Mouse (Mus musculus) lung, postnatal 0 days (tissue): ENCODE measurements at regions not wholly inside any gene's neighbourhood (a gene's known extent, or its start where the extent isn't known, plus 50 kb on each side); places are given as distances from the start of the nearest gene placed in this dataset.

Source experiments
- ATAC-seq: fragments of 200-750 bp; cut with Nextera tagmentation; 2 replicates; pipeline ENCODE4 v1.8.0; 2017; ENCODE audit warnings: moderate library complexity
- DNase-seq: peaks from one replicate; pipeline ENCODE4 v3.0.0-alpha.2; 2016; ENCODE audit warnings: low spot score
- H3K27ac ChIP-seq: fragments of 300-500 bp; sonication (generic); 2 replicates; pipeline ENCODE4 v1.5.1; 2014; ENCODE audit warnings: antibody characterized with exemption, mild to moderate bottlenecking, low read length, mixed read lengths
- H3K27me3 ChIP-seq: fragments of 300-500 bp; sonication (generic); replicated peaks from 2 replicates; pipeline ENCODE4 v1.6.1; 2014; ENCODE audit warnings: low read length, mixed read lengths; ENCODE audit not compliant: insufficient read depth
- H3K36me3 ChIP-seq: fragments of 300-500 bp; sonication (generic); 2 replicates; pipeline ENCODE4 v1.6.1; 2014; ENCODE audit warnings: low read length, mixed read lengths; ENCODE audit not compliant: insufficient read depth
- H3K4me1 ChIP-seq: fragments of 300-500 bp; sonication (generic); 2 replicates; pipeline ENCODE4 v1.6.1; 2014; ENCODE audit warnings: antibody characterized with exemption, low read depth, low read length, mixed read lengths; ENCODE audit not compliant: insufficient read depth
- H3K4me2 ChIP-seq: fragments of 300-500 bp; sonication (generic); replicated peaks from 2 replicates; pipeline ENCODE4 v1.6.1; 2014; ENCODE audit warnings: low read depth, mild to moderate bottlenecking, low read length, moderate library complexity, mixed read lengths
- H3K4me3 ChIP-seq: fragments of 300-500 bp; sonication (generic); 2 replicates; pipeline ENCODE4 v1.5.1; 2014; ENCODE audit warnings: low read depth, low read length
- H3K9ac ChIP-seq: fragments of 300-500 bp; sonication (generic); replicated peaks from 2 replicates; pipeline ENCODE4 v1.6.1; 2014; ENCODE audit warnings: low read depth, mild to moderate bottlenecking
- H3K9me3 ChIP-seq: fragments of 300-500 bp; sonication (generic); 2 replicates; pipeline ENCODE4 v1.6.1; 2016; ENCODE audit warnings: low read length, mixed read lengths
- CTCF ChIP-seq: IDR thresholded peaks from 2 replicates; pipeline ENCODE4 v1.5.1; 2016; ENCODE audit warnings: antibody characterized with exemption, mild to moderate bottlenecking
- EP300 ChIP-seq: IDR thresholded peaks from 2 replicates; pipeline ENCODE4 v1.6.1; 2016; ENCODE audit warnings: antibody characterized with exemption, mild to moderate bottlenecking, control low read depth
- WGBS: fragments of 180-500 bp; shearing (Covaris S2); extraction: QIAGEN DNeasy Blood & Tissue Kit; methylation state at CpG from one replicate; pipeline ENCODE4 v1.1.7; 2014; 5-methylcytosine and 5-hydroxymethylcytosine counted together

GRCm38 (mm10) chr13:72755036-72755435 lies 126.4 kb downstream of the Irx2 start:
- Histone ChIP-seq H3K9ac (no peak overlapping the region), H3K4me1 (no peaks in the 10 kb centered on the region), H3K4me2 (no peak overlapping the region), H3K9me3 (no peaks in the 10 kb centered on the region), H3K4me3 (no peak overlapping the region), H3K27ac (no peak overlapping the region), H3K36me3 (no peaks in the 10 kb centered on the region), H3K27me3 (no peaks in the 10 kb centered on the region)
- no peak for ATAC-seq
- TF ChIP-seq CTCF (no peak), EP300 (no peak)
- 81% methylated on average over 4 of the region's 4 CpGs for WGBS
- no peak for DNase-seq

GRCm38 (mm10) chr13:72762481-72762880 lies 133.9 kb downstream of the Irx2 start:
- TF ChIP-seq EP300 (no peak), CTCF (no peak)
- Histone ChIP-seq H3K4me1 (no peaks in the 10 kb centered on the region), H3K4me3 (no peak overlapping the region), H3K27me3 (no peaks in the 10 kb centered on the region), H3K4me2 (no peak overlapping the region), H3K27ac (no peak overlapping the region), H3K9ac (no peak overlapping the region), H3K9me3 (no peaks in the 10 kb centered on the region), H3K36me3 (no peaks in the 10 kb centered on the region)
- ATAC-seq, result no peak
- 77% methylated on average over 5 of the region's 5 CpGs for WGBS
- DNase-seq, result no peak

DNA sequence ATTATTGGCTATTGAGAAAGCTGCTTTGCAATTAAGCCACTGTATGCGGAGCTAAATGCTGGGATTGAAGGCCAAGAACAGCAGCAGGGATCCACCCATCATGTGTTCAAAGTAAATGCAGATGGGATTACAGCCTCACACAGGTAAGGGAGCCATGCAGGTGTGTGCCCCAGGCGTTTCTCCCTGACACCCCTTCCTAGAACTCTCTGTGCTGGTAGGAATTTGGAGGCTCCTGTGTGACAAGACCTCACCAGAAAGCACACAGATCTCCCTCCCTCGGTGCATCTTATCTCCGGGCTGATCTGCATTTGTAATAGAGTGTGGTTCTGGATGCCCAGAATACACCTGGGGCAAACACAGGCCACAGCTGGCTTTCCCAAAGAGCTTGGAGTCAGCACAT lies 134.7 kb downstream of the Irx2 start:
- no peak for DNase-seq

GRCm38 (mm10) chr13:72767306-72767705 lies 138.7 kb downstream of the Irx2 start:
- Histone ChIP-seq H3K27me3 (no peaks in the 10 kb centered on the region), H3K4me3 (no peak overlapping the region), H3K36me3 (no peaks in the 10 kb centered on the region), H3K9me3 (no peaks in the 10 kb centered on the region), H3K4me2 (no peak overlapping the region), H3K9ac (no peak overlapping the region), H3K4me1 (no peaks in the 10 kb centered on the region), H3K27ac (no peak overlapping the region)
- WGBS, result 47% methylated on average over 5 of the region's 5 CpGs
- DNase-seq, result no peak
- no peak for ATAC-seq
- TF ChIP-seq CTCF, result no peak
- TF ChIP-seq EP300, result no peak

More for the DNA sequence above, 134.7 kb downstream of the Irx2 start:
- Histone ChIP-seq H3K4me3 (no peak overlapping the region), H3K4me2 (no peak overlapping the region), H3K9ac (no peak overlapping the region), H3K27ac (no peak overlapping the region), H3K4me1 (no peaks in the 10 kb centered on the region), H3K9me3 (no peaks in the 10 kb centered on the region), H3K36me3 (no peaks in the 10 kb centered on the region), H3K27me3 (no peaks in the 10 kb centered on the region)
- ATAC-seq, result no peak
- TF ChIP-seq EP300, result no peak
- no peak for TF ChIP-seq CTCF
- WGBS, result 45% methylated on average over 4 of the region's 4 CpGs

- H3K4me3 ChIP-seq, result no peak overlapping the region
- no peak for DNase-seq
- WGBS, result 58% methylated on average over 12 of the region's 12 CpGs
- no peaks in the 10 kb centered on the region for H3K27me3 ChIP-seq
- TF ChIP-seq EP300 (no peak), CTCF (peak; percentile 12)
- H3K4me2 ChIP-seq, result no peak overlapping the region
- ATAC-seq, result no peak
- no peaks in the 10 kb centered on the region for H3K4me1 ChIP-seq
- H3K9ac ChIP-seq, result no peak overlapping the region
- no peak overlapping the region for H3K27ac ChIP-seq
- no peaks in the 10 kb centered on the region for H3K9me3 ChIP-seq
- no peaks in the 10 kb centered on the region for H3K36me3 ChIP-seq
Observed at GRCm38 (mm10) chr13:72769007-72769595, 140.5 kb downstream of the Irx2 start.

DNA sequence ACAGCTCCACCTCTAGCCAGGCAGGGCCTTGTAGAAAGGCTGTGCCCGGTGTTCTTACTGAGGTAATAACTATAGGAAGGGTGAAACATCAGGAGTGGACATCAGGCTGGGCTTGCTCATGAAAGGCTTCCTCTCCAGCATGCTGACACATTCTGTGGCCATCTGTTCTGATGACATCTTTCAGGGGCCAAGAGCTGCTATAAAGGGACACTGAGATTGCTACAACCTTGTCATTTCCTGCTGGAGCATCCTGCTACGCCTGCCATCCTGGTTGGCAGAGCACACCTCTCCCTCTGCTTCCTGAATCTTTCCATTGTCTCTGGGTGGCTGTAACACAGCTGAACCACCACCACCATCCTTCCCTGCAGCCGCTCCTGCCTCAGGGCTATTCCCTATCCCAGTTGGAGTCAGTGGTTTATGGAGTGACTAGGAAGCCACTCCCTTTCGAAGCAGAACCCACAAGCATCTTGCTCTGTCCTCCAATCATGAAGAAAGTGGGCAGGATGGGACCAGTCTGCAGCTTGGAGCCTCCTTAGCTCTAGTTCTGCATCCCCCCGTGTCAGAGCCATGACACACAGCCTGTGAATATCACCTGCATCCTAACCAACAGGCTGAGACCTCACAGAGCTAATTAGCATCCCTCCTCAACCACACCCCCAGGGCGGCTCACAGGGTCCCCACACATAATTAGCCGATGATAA lies 154.6 kb downstream of the Irx2 start:
- Histone ChIP-seq H3K9me3 (no peaks in the 10 kb centered on the region), H3K9ac (no peak overlapping the region), H3K4me1 (no peaks in the 10 kb centered on the region), H3K27ac (no peak overlapping the region), H3K36me3 (no peaks in the 10 kb centered on the region), H3K27me3 (no peaks in the 10 kb centered on the region), H3K4me3 (no peak overlapping the region), H3K4me2 (no peak overlapping the region)
- WGBS, result 39% methylated on average over 7 of the region's 7 CpGs
- TF ChIP-seq CTCF, result no peak
- TF ChIP-seq EP300, result no peak
- no peak for ATAC-seq
- no peak for DNase-seq
